In genomic region chr10:19491513-19492380, GRCm38 (mm10) we compare ENCODE assay signal across 9 mouse cellular contexts.
DNase-seq lines count a peak whose midpoint lies in the region; ATAC-seq and TF ChIP-seq lines count a peak whose summit lies in the region.
"Had no signal": no experiment of that assay in that cellular context is flagged by ENCODE, and none has a peak within 500 bp of the region (broad histone marks: within the 10 kb centered on the region; RNA-seq: fewer than 3 reads in every experiment).

No protein-coding gene starts in this region.

- H3K4me2 ChIP-seq in embryonic facial prominence, embryonic 11.5 days (ENCODE audit: low read depth, low read length): no peak overlapping the region
- H3K4me2 ChIP-seq: hindbrain, embryonic 15.5 days had no signal

- no peak overlapping the region for H3K27ac ChIP-seq in embryonic facial prominence, embryonic 11.5 days (replicated peaks; ENCODE audit: low read depth, low read length)
- H3K27ac ChIP-seq in spleen, adult 2 months (ENCODE audit: insufficient read depth, low read length): no peak overlapping the region
- H3K27ac ChIP-seq: hindbrain, embryonic 15.5 days had no signal

- no peak for ATAC-seq in embryonic facial prominence, embryonic 11.5 days (replicated peaks; ENCODE audit: insufficient number of reproducible peaks, low FRiP score, low TSS enrichment, low read depth)
- no peak for ATAC-seq in erythroid progenitor cell, adult 5-6 weeks (replicated peaks; ENCODE audit: low FRiP score, poor library complexity, severe bottlenecking)

- peak; percentile 63 for DNase-seq in 3T3-L1 (ENCODE audit: low read depth, low spot score)
- DNase-seq in adrenal gland, postnatal 36 days: peak; percentile 73 to 85
- DNase-seq in embryonic facial prominence, embryonic 11.5 days (ENCODE audit: low spot score): peak; percentile 54
- peak; percentile 66 for DNase-seq in kidney, postnatal 14 days
- peak; percentile 90 for DNase-seq in lung, postnatal 14 days
- peak in 1 of 2 experiments; percentile 72 for DNase-seq in spleen, adult 2 months (ENCODE audit: low read depth in 1 of 2, low spot score in 2 of 2)

- no peaks in the 10 kb centered on the region for H3K9me3 ChIP-seq in embryonic facial prominence, embryonic 11.5 days (replicated peaks; ENCODE audit: control insufficient read depth, low read length)
- H3K9me3 ChIP-seq: hindbrain, embryonic 15.5 days had no signal

- no peak overlapping the region for H3K4me3 ChIP-seq in C2C12 (ENCODE audit: insufficient read depth, poor library complexity, severe bottlenecking)
- H3K4me3 ChIP-seq in embryonic facial prominence, embryonic 11.5 days (ENCODE audit: low read depth, low read length): no peak overlapping the region
- H3K4me3 ChIP-seq in spleen, adult 2 months (ENCODE audit: extremely low read depth, insufficient read depth, insufficient read length): no peak overlapping the region
- H3K4me3 ChIP-seq: hindbrain, embryonic 15.5 days had no signal

- whole genome bisulfite sequencing in embryonic facial prominence, embryonic 11.5 days: 62% methylated on average over 21 of the region's 21 CpGs
- 41% methylated on average over 21 of the region's 21 CpGs for WGBS in spleen, adult 2 months

- H3K27me3 ChIP-seq in C2C12 (ENCODE audit: control insufficient read depth, insufficient read depth, insufficient read length): peaks cover 16% of the 10 kb centered on the region
- no peaks in the 10 kb centered on the region for H3K27me3 ChIP-seq in embryonic facial prominence, embryonic 11.5 days (ENCODE audit: control insufficient read depth, insufficient read depth, low read length)
- H3K27me3 ChIP-seq in spleen, adult 2 months (ENCODE audit: control insufficient read depth, insufficient read depth, low read length): no peaks in the 10 kb centered on the region

- no peaks in the 10 kb centered on the region for H3K79me2 ChIP-seq in C2C12 (ENCODE audit: control insufficient read depth, insufficient read depth)

- no peaks in the 10 kb centered on the region for H3K36me3 ChIP-seq in C2C12 (ENCODE audit: control insufficient read depth, insufficient read depth)
- no peaks in the 10 kb centered on the region for H3K36me3 ChIP-seq in embryonic facial prominence, embryonic 11.5 days (replicated peaks; ENCODE audit: control insufficient read depth, insufficient read depth, low read depth, low read length)
- H3K36me3 ChIP-seq in spleen, adult 2 months (ENCODE audit: control insufficient read depth, insufficient read depth, low read length): no peaks in the 10 kb centered on the region
- H3K36me3 ChIP-seq: hindbrain, embryonic 15.5 days had no signal

- no peak overlapping the region for H3K9ac ChIP-seq in embryonic facial prominence, embryonic 11.5 days (replicated peaks; ENCODE audit: low read length)
- H3K9ac ChIP-seq: hindbrain, embryonic 15.5 days had no signal

- no peak for TF ChIP-seq POLR2A in spleen, adult 2 months (IDR thresholded peaks at IDR 0.05; ENCODE audit: low read depth, low read length)

- H3K4me1 ChIP-seq in embryonic facial prominence, embryonic 11.5 days (ENCODE audit: control insufficient read depth, insufficient read depth, low read length): no peaks in the 10 kb centered on the region; the same call in 1 of the 2 replicates
- peaks cover 4% of the 10 kb centered on the region; the same call in 1 of the 2 replicates for H3K4me1 ChIP-seq in spleen, adult 2 months (ENCODE audit: control insufficient read depth, insufficient read depth, insufficient read length)
- H3K4me1 ChIP-seq: hindbrain, embryonic 15.5 days had no signal

- TF ChIP-seq CTCF in C2C12 (IDR thresholded peaks at IDR 0.05; ENCODE audit: control insufficient read depth, insufficient read depth, insufficient read length): peak; percentile 17
- TF ChIP-seq CTCF in spleen, adult 2 months (IDR thresholded peaks at IDR 0.05; ENCODE audit: extremely low read depth, insufficient read depth, insufficient read length, insufficient replicate concordance): peak; percentile 82

- no peaks in the 10 kb centered on the region for H3K79me3 ChIP-seq in C2C12 (ENCODE audit: low read depth)

- H3ac ChIP-seq in C2C12 (ENCODE audit: control insufficient read depth, insufficient read length, low read depth): no peak overlapping the region

TF ChIP-seq in C2C12, 6 proteins besides CTCF, POLR2A, EP300 and RAD21:
- TF ChIP-seq MAX (IDR thresholded peaks at IDR 0.05) (no peak), USF1 (IDR thresholded peaks at IDR 0.05; ENCODE audit: low read depth) (no peak), FOSL1 (IDR thresholded peaks at IDR 0.05; ENCODE audit: insufficient read depth, low read length, poor library complexity, severe bottlenecking) (no peak), CEBPB (IDR thresholded peaks at IDR 0.05; ENCODE audit: low read depth) (no peak), MYOD1 (IDR thresholded peaks at IDR 0.05; ENCODE audit: control insufficient read depth, insufficient read length, low read depth) (no peak), MYOG (IDR thresholded peaks at IDR 0.05; ENCODE audit: control insufficient read depth, extremely low read depth, insufficient read length) (no peak)
